Mouse (Mus musculus) embryonic facial prominence, embryonic 13.5 days (tissue): ENCODE measurements around the gene E130308A19Rik. TPM values are rescaled to one million over a fixed set of nuclear protein-coding genes. Genes with fewer than 3 reads are reported as not detected.
A peak's percentile ranks its signal among the peaks of the same experiment; 100 is the strongest.

Experiments used
- ATAC-seq: fragments of 200-750 bp; cut with Nextera tagmentation; 2 replicates; pipeline ENCODE4 v1.8.0; 2017; ENCODE audit warnings: low read depth; ENCODE audit not compliant: insufficient number of reproducible peaks, insufficient read depth, low FRiP score, low TSS enrichment
- H3K27ac ChIP-seq: fragments of 300-500 bp; sonication (generic); 2 replicates; pipeline ENCODE4 v1.5.1; 2015; ENCODE audit warnings: moderate library complexity, mild to moderate bottlenecking, inconsistent platforms
- H3K27me3 ChIP-seq: fragments of 300-500 bp; sonication (generic); 2 replicates; pipeline ENCODE4 v1.6.1; 2015; ENCODE audit warnings: mild to moderate bottlenecking, inconsistent platforms
- H3K36me3 ChIP-seq: fragments of 300-500 bp; sonication (generic); 2 replicates; pipeline ENCODE4 v1.6.1; 2015; ENCODE audit warnings: mild to moderate bottlenecking, inconsistent platforms
- H3K4me1 ChIP-seq: fragments of 300-500 bp; sonication (generic); 2 replicates; pipeline ENCODE4 v1.6.1; 2015; ENCODE audit warnings: inconsistent platforms
- H3K4me2 ChIP-seq: fragments of 300-500 bp; sonication (generic); 2 replicates; pipeline ENCODE4 v1.6.1; 2015; ENCODE audit warnings: moderate library complexity, mild to moderate bottlenecking, inconsistent platforms
- H3K4me3 ChIP-seq: fragments of 300-500 bp; sonication (generic); 2 replicates; pipeline ENCODE4 v1.5.1; 2015; ENCODE audit warnings: mild to moderate bottlenecking, inconsistent platforms
- H3K9ac ChIP-seq: fragments of 300-500 bp; sonication (generic); 2 replicates; pipeline ENCODE4 v1.6.1; 2015; ENCODE audit warnings: mild to moderate bottlenecking, inconsistent platforms
- H3K9me3 ChIP-seq: fragments of 300-500 bp; sonication (generic); 2 replicates; pipeline ENCODE4 v1.6.1; 2016; ENCODE audit warnings: inconsistent platforms
- WGBS: fragments of 180-500 bp; shearing (Covaris S2); methylation state at CpG from one replicate; pipeline ENCODE4 v1.1.7; 2015; ENCODE audit warnings: mixed read lengths; 5-methylcytosine and 5-hydroxymethylcytosine counted together
- polyA plus RNA-seq: library from polyadenylated mRNA; unstranded; fragments of >200 nt; fragmentation: Nextera tagmentation; extraction: Ambion mirVana; gene quantifications from 2 replicates; pipeline ENCODE4 v1.2.1, GENCODE M21; 2015

Gene E130308A19Rik
- polyA plus RNA-seq, 1 experiment from 2014 or later = 26.6 TPM

DNA sequence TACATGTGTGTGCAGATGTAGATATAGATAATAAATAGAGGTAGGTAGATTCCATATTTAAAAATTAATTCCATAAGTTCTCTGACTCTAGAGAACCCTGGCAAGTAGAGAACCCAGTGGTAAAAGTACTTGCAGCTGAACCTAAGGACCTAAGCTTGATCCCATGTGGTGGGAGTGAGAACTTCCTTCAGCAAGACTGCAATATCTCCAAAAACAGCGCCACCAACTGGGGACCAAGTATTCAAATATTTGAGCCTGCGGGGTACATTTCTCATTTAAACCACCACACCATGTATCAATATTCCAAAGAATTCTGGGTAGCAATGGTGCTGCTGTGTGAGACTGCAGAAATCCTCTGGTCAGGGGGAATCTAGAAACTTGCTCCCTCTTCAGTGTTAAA lies 168.1 kb downstream of the E130308A19Rik start:
- Histone ChIP-seq H3K4me1 (no peaks in the 10 kb centered on the region), H3K4me3 (no peak overlapping the region), H3K4me2 (no peak overlapping the region), H3K36me3 (no peaks in the 10 kb centered on the region), H3K27me3 (peaks cover 5% of the 10 kb centered on the region; the same call in 1 of the 2 replicates), H3K9ac (no peak overlapping the region), H3K27ac (no peak overlapping the region), H3K9me3 (no peaks in the 10 kb centered on the region)
- WGBS = 68% methylated on average over 2 of the region's 2 CpGs
- no peak for ATAC-seq

DNA sequence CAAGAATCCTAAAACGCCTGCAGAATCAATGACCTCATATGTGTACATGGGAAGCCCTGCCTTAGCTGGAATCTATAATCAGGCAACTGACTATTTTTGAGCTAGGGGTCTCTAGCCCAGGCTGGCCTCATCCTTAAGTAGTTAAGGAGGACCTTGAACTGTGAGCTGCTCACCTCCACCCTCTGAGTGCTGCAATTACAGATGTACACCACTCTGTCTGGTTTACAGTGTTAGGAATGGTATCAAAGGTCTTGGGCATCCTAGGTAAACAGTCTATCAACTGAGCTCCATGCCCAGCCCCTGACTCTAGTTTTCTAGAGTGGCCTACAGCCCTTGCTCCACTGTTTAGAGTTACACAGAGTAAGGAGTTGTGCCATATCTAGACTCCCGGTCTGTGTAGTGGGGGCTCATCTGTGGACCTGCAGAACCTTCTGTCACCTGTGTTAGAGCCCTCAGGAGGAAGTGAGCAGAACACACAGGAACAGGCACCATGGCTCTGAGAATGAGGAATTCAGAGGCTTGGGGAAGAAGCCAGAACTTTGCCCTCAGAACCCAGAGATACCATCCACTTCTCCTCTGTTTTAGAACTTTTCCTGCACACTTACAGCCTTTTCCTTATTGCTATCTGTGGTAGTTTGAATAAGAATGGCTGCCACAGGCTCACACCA lies 169.9 kb downstream of the E130308A19Rik start:
- Histone ChIP-seq H3K4me1 (no peaks in the 10 kb centered on the region), H3K9me3 (no peaks in the 10 kb centered on the region), H3K9ac (no peak overlapping the region), H3K4me2 (no peak overlapping the region), H3K27me3 (peaks cover 5% of the 10 kb centered on the region; the same call in 1 of the 2 replicates), H3K27ac (no peak overlapping the region), H3K4me3 (no peak overlapping the region), H3K36me3 (no peaks in the 10 kb centered on the region)
- ATAC-seq = no peak
- 78% methylated on average over 2 of the region's 2 CpGs for WGBS

DNA sequence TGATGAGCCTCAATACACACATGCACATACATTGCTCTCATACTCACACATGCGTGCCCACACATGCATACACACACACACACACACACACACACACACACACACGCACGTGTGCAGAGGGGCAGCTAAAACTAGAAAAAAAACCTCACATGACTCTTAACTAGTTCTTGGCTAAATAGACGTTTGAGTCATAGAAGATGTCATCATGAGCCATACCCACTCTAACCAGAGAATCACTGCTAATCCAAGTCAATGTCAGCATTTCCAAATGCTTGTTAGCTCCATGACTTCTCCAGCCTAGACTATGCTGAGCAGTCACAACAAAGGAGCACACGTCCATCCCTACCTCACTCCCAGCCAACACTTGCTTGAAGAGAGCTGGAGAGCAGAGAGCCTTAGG lies 174.2 kb downstream of the E130308A19Rik start:
- Histone ChIP-seq H3K4me2 (no peak overlapping the region), H3K9me3 (no peaks in the 10 kb centered on the region), H3K27me3 (no peaks in the 10 kb centered on the region), H3K9ac (no peak overlapping the region), H3K27ac (no peak overlapping the region), H3K4me3 (no peak overlapping the region), H3K4me1 (0 out of 2 replicates have a peak, but pooled peaks cover 3% of the 10 kb centered on the region), H3K36me3 (no peaks in the 10 kb centered on the region)
- no peak for ATAC-seq
- 84% methylated on average over 5 of the region's 5 CpGs for WGBS

DNA sequence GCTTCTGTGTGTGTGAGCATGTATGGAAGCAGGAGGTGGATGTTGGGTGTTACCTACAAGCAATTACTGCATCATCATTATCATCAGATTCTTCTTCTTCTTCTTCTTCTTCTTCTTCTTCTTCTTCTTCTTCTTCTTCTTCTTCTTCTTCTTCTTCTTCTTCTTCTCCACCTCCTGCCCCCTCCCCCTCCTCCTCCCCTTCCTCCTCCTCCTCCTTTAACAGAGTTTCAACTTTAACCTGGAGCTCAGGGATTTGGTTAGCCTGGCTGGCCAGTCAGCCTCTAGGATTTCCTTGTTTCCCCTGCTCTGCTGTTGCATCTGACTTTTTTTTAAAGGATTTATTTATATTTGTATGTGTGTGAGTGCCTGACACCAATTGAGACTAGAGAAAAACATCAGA lies 175.5 kb downstream of the E130308A19Rik start, which contains the start of gene Inip:
Gene Inip (minus strand): TSS at position 101 of the 400 bp plus-strand sequence.
- ATAC-seq = no peak
- Histone ChIP-seq H3K4me2 (no peak within 1 kb of the TSS), H3K9me3 (no peaks in the 10 kb centered on the region)

DNA sequence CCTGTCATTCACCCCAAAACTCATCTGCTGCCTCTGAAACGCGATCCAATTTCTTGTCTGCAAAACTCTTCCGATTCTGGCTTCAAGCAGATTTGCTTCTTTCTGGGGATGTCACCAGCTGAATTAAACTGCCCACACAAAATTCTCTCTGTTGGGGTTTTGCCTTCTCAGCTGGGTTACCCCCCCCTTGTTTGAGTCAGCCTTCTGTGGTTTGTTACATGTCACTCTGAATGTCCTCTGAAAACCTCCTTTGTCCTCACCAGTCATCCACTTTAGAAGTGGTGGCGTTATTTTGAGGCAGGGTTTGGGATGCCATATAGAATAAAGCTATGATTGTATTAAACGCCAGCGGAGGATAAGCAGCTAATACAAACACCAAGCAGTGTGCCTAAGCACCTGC lies 176.1 kb downstream of the E130308A19Rik start:
- Histone ChIP-seq H3K4me2 (no peak overlapping the region), H3K36me3 (no peaks in the 10 kb centered on the region), H3K27me3 (no peaks in the 10 kb centered on the region), H3K9ac (no peak overlapping the region), H3K4me3 (no peak overlapping the region), H3K4me1 (peaks cover 8% of the 10 kb centered on the region), H3K27ac (no peak overlapping the region), H3K9me3 (no peaks in the 10 kb centered on the region)
- 71% methylated on average over 6 of the region's 6 CpGs for WGBS
- ATAC-seq = no peak

More for the DNA sequence above, 175.5 kb downstream of the E130308A19Rik start, which contains the start of gene Inip:
- H3K36me3 ChIP-seq = no peaks in the 10 kb centered on the region
- H3K27me3 ChIP-seq = no peaks in the 10 kb centered on the region
- no peak within 1 kb of the TSS for H3K27ac ChIP-seq
- 0 out of 2 replicates have a peak, but pooled peaks cover 3% of the 10 kb centered on the region for H3K4me1 ChIP-seq
- no peak within 1 kb of the TSS for H3K9ac ChIP-seq
- H3K4me3 ChIP-seq = no peak within 1 kb of the TSS

DNA sequence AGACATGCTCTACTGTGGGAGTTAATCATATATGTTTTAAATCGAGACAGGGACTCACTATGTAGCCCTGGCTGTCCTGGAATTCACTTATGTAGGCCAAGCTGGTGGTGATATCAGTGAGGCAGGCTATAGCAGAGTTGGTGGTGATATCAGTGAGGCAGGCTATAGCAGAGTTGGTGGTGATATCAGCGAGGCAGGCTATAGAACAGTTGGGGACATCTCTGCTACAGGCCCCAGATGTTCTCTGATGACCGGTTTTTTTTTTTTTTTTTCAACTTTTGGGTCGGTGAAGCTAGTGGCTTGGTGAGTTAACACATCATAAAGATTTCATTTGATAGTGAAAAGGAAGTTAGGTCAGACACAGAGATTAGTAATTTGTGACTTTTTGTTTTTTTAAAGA lies 176.8 kb downstream of the E130308A19Rik start:
- no peak overlapping the region for H3K4me3 ChIP-seq
- no peak for ATAC-seq
- H3K9me3 ChIP-seq = no peaks in the 10 kb centered on the region
- no peaks in the 10 kb centered on the region for H3K36me3 ChIP-seq
- no peak overlapping the region for H3K27ac ChIP-seq
- no peak overlapping the region for H3K9ac ChIP-seq
- H3K27me3 ChIP-seq = no peaks in the 10 kb centered on the region
- no peak overlapping the region for H3K4me2 ChIP-seq
- H3K4me1 ChIP-seq = peaks cover 13% of the 10 kb centered on the region
- 61% methylated on average over 4 of the region's 4 CpGs for WGBS

DNA sequence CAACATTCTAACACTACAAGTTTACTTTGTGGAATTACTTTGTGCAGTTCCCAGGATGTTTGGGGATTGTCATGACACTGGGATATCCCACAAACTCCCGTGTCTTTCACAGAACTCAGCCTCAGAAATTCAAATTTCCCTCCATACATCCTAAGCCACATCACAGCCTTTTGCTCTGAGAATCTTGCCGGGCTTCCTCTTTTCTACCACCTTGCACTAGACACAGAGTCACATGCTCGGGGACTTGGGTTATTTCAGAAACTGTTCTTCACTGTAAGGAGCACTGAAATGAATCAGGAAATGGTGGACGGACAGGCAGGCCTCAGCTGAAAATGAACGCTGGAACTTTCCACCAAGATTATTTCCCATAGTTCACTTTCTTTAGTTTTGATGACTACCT lies 177.3 kb downstream of the E130308A19Rik start:
- Histone ChIP-seq H3K9me3 (no peaks in the 10 kb centered on the region), H3K9ac (no peak overlapping the region), H3K27me3 (no peaks in the 10 kb centered on the region), H3K36me3 (no peaks in the 10 kb centered on the region), H3K4me2 (no peak overlapping the region), H3K27ac (no peak overlapping the region), H3K4me3 (no peak overlapping the region), H3K4me1 (peaks cover 16% of the 10 kb centered on the region)
- WGBS = 71% methylated on average over 5 of the region's 5 CpGs
- no peak for ATAC-seq

DNA sequence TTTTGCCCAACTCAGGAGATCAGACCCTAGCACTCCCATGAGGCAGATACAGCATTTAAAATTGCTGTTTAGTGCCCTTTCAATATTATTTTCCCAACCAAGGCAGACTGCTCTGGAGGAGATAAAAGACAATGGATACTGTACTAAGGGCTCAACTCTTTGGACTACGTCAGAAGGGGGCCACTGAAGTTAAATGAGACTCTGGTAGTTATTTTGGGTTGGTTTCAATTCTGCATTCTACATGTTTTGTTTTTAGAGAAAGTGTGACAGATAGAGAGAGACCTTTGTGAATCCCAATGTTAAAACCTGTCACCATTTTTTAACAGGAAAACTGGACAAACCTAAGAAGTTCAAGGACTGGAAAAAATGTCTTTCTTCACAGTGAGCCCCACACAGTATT lies 178.7 kb downstream of the E130308A19Rik start:
- Histone ChIP-seq H3K27me3 (no peaks in the 10 kb centered on the region), H3K27ac (no peak overlapping the region), H3K4me2 (peak overlapping the region; percentile 97), H3K9me3 (no peaks in the 10 kb centered on the region), H3K9ac (peak overlapping the region; percentile 87; the same call in 1 of the 2 replicates), H3K4me1 (peaks cover 16% of the 10 kb centered on the region), H3K36me3 (no peaks in the 10 kb centered on the region), H3K4me3 (peak overlapping the region; percentile 88)
- no peak for ATAC-seq
- 82% methylated on average over 1 of the region's 1 CpGs for WGBS

DNA sequence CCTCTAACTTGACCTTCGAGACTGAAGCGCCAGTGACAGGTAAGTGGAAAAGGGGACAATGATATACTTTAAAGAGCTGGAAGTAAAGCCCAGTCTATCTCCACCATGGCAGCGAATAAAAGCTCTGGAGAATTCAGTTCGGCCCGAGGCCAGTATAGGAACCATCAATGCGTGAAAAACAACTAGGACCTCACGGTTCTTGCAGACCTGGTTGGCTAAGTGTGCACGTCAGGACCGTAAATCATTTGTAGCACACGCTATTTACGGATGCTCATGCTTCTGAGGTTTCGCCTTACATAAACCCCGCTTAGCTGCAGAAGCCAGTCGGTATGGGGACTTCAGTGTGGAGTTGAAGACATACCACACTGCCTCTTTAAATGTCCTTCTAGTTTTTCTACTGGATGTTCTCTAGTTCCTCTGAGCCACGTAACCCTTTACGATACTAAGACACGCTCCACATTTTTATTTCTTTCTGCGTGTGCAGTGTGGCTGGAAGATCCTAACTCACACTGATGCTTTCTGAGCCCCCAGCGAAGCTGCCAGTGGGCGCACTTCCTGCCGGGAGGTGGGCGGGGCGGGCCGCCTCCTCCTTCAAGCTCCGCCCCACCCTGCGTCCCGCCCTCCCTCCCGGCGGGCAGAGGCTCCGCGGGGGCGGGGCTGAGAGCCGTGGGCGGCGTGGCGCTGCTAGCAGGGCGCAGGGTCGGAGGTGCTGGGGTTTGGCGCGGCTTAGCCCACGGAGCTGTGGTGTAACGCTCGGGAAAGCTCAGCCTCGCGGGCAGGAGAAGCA lies 179.4 kb downstream of the E130308A19Rik start, which contains the start of gene Snx30:
Gene Snx30 (plus strand): TSS at position 660 of the 787 bp plus-strand sequence.
- ATAC-seq = peak; percentile 89
- Histone ChIP-seq H3K36me3 (no peaks in the 10 kb centered on the region), H3K4me1 (peaks cover 16% of the 10 kb centered on the region), H3K4me3 (peak within 1 kb of the TSS; percentile 88), H3K9me3 (no peaks in the 10 kb centered on the region), H3K27ac (peak within 1 kb of the TSS; percentile 81), H3K4me2 (peak within 1 kb of the TSS; percentile 97), H3K27me3 (no peaks in the 10 kb centered on the region), H3K9ac (peak within 1 kb of the TSS; percentile 87)
- WGBS = 2% methylated on average over 45 of the region's 45 CpGs

DNA sequence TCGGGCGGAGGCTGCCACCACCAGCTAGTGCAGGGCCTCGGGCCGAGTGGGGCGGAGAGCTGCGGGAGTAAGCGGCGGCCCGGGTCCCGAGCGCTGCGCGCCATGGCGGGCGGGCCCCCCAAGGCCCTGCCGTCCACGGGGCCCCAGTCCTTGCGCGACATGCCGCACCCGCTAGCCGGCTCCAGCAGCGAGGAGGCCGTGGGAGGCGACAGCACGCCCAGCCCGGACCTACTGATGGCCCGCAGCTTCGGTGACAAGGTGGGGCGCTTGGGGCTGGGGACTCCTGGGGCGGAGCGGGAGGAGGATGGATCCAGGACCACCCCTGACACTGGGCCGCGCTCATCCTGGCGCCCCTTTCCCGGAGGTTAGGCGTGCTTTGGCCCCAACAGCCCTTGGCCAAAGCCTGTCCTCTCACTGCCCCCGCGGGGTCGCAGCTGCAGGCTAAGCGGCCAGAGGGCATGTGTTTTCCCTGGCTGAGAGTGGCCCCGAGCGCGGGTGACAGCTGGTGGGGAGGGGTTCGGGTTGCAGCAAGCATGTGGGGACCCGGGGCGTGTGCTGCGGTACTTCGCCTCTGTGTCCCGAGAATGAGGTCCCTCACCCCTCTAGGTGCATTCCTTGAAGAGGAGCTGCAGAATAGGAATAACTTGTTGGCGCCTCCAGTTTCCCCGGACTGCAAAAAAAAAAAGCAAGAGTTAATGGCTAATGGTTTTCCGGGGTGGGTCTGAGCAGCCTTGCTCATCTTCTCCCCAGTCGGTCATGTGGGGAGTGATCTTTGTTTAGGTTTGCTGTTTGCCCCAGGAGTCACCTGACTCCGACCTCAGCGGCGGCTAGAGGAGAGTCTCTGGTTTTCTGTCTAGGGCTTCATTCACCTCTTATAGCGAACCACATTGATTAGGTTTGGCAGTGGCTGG lies 180.2 kb downstream of the E130308A19Rik start:
- ATAC-seq = peak; percentile 74
- H3K9me3 ChIP-seq = no peaks in the 10 kb centered on the region
- peak overlapping the region; percentile 81 for H3K27ac ChIP-seq
- WGBS = under 1% methylated on average over 52 of the region's 58 CpGs
- peak overlapping the region; percentile 88 for H3K4me3 ChIP-seq
- H3K4me1 ChIP-seq = peaks cover 16% of the 10 kb centered on the region
- no peaks in the 10 kb centered on the region for H3K27me3 ChIP-seq
- H3K4me2 ChIP-seq = peak overlapping the region; percentile 97
- H3K36me3 ChIP-seq = no peaks in the 10 kb centered on the region
- peak overlapping the region; percentile 87 for H3K9ac ChIP-seq

DNA sequence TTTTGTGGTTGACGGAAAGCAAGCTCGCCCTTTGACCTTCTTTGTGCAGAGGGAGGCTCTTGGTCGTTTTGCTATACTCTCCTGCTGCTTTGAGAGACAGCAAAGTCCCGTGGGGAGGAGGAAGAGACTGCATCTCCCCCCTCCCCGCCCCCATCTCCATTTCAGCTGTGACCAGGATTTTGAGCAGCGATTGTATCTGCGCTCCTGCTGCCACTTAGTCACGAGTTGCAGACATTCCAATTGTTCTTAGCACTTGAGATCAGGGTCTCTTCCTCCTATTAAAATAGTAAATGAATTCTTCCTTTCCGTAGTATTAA lies 180.8 kb downstream of the E130308A19Rik start:
- H3K27me3 ChIP-seq = no peaks in the 10 kb centered on the region
- H3K4me1 ChIP-seq = peaks cover 16% of the 10 kb centered on the region
- 5% methylated on average over 9 of the region's 9 CpGs for WGBS
- no peak for ATAC-seq
- H3K4me3 ChIP-seq = peak overlapping the region; percentile 88
- H3K9ac ChIP-seq = peak overlapping the region; percentile 87
- H3K9me3 ChIP-seq = no peaks in the 10 kb centered on the region
- no peak overlapping the region; the same call in 1 of the 2 replicates for H3K27ac ChIP-seq
- peak overlapping the region; percentile 97 for H3K4me2 ChIP-seq
- no peaks in the 10 kb centered on the region for H3K36me3 ChIP-seq
